Mouse (Mus musculus) left cerebral cortex, postnatal 14 days (tissue): ENCODE results near the gene Pla2g2d. TPM values are rescaled to one million over a fixed set of nuclear protein-coding genes. Genes with fewer than 3 reads are reported as not detected.

Experiments
- DNase-seq, 2 experiments: peaks; one replicate each; pipeline ENCODE4 v3.0.0; 2021 to 2022; ENCODE audit warnings: low spot score in 2 of 2, mixed read lengths in 1 of 2
- intact Hi-C: fragments of 180-260 bp; cut with DNase I; formaldehyde crosslinking; loops from one replicate; pipeline ENCODE4 v1.15.1; 2025
- long read RNA-seq, 2 experiments: library from polyadenylated mRNA; stranded (forward); transcript quantifications; one replicate each; pipeline ENCODE4 v2.0.0; 2021
- total RNA-seq, 2 experiments: library from RNA; stranded (reverse); gene quantifications; 2 replicates each; pipeline ENCODE4 v1.2.3; 2021

The Pla2g2d gene
- total RNA-seq, result under 1 TPM; 0.19 to 0.20 TPM
- long read RNA-seq, experiment 1, partial matches to known transcripts, result 0 of 1 reads
- long read RNA-seq, experiment 1, other reads (novel, unspliced or antisense), result 0 of 1 reads
- long read RNA-seq, experiment 2, result 0 reads

DNA sequence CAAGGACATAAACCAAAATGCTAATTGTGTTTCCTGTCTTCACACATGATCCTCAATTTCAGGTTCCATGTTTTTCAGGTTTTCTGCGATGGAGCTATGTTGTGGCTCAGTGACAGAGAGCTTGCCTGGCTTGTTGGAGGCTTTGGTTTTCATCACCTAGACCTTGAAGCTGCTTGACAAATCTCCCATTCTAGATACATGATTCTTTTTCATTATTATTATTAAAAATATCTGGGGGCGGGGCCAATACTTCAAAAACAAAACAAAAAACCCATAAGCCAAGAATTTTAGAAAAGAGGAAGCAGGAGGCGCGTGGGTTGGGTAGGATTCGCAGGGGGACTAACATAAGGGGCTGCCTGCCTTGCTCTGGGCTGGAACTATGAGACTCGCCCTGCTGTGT lies at the start of gene Pla2g2d:
Gene Pla2g2d, plus strand, starts transcription at position 301 of the 400 bp plus-strand sequence.
- DNase-seq, result no peak
- intact Hi-C loops, result no loop called here

GRCm38 (mm10) chr4:138725751-138726150 lies 49.8 kb upstream of the Pla2g2d start:
- DNase-seq, result no peak
- intact Hi-C loops, result no loop called here

DNA sequence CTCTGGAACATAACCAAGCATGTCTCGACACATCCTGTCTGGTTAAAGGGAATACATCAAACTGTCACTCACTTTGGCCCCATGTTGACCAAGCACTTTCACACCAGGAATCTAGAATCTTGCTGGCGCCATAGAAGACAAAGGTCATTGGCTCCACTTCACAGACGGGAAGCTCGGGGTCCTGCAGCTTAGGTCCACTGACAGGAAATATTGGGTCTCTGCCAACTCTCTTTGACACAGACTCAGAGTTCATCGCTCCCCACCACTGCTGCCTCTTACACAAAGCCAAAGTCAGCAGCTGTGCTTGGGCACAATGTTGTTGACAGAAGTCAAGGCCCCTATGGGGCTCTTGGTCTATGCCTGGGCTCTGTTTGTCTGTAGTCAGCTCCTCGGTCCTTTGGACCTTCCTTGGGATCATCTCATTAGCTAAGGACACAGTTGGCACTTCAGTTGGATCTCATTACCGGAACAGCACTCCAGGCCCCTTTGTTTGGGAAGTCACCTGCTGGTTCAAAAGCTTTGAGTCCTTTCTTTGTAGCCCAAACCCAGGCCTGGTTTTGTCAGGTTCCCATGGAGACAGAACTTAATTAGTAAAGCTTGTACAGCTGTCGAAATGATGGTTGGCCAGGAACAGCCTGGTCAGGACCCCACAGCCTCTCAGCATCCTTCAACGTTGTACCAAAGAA lies 46.4 kb upstream of the Pla2g2d start:
- no peak for DNase-seq
- intact Hi-C loops, result no loop called here

DNA sequence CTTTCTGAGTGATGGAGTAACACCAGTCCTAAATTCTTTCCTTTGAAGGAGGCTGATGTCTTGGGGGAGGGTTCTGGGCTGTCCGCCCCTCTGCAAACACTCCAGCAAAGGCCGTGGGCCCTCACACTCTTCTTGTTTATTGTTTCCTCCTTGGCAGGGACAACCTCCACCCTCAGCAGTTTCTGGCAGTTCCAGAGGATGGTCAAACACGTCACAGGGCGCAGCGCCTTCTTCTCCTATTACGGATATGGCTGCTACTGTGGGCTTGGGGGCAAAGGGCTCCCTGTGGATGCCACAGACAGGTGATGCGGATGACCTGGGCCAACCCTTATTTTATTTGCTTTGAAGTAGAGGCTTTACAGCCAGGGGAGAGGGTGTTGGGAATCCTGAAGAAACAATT lies 41.4 kb upstream of the Pla2g2d start:
- DNase-seq, result no peak
- intact Hi-C loops, result no loop called here

DNA sequence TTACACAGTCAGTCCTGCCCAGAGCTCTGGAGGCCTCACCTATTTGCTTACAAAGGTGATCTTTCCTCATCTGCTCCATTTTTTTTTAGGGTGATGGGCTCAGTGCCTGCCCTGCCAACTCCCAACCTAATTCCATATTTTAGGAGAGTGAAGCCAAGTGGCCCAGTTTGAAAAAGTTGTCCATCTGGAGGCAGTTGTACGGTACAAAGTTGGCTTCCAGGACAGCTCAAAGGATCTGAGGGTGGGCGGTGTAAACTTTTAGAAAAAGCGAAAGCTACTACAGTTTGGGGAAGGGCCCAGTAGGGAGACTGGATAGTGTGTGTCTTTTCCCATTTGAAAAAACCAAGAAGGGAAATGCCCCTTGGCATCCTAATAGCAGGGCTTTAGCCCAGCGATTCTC lies 40.7 kb upstream of the Pla2g2d start:
- intact Hi-C loops, result no loop called here
- DNase-seq, result no peak

GRCm38 (mm10) chr4:138737031-138737430 lies 38.5 kb upstream of the Pla2g2d start, which contains the start of gene Ubxn10:
Gene Ubxn10 (minus strand): TSS chr4:138737167.
- no peak for DNase-seq
- intact Hi-C loops, result no loop called here

GRCm38 (mm10) chr4:138739136-138739851 lies 36.2 kb upstream of the Pla2g2d start:
- no peak for DNase-seq
- intact Hi-C loops, result no loop called here

- DNase-seq, result no peak
- intact Hi-C loops, result loop anchor here (5.0 kb wide), 1 partner anchor 299 kb away; no protein-coding TSS in a partner anchor
These were observed 29.7 kb upstream of the Pla2g2d start for GRCm38 (mm10) chr4:138745884-138746283.

DNA sequence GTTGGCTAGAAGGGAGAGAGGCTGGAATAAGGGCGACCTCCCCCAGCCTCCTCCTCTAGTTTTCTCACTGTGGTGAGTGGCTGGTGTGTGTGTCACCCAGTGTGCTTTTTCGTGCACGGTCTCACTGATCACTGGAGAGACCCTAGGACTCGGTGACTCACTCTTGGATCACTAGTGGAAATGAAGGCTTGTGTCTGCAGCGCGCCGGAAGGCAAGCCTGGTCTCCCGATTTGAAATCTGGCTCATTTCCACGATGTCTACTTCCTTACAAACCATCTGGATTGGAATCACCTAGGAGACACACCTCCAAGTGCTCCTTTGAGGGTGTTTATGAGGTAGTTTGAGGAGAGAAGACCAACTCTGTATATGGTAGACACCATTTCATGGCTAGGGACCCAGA lies 28.7 kb upstream of the Pla2g2d start:
- no peak for DNase-seq
- intact Hi-C loops, result loop anchor here (5.0 kb wide), 1 partner anchor 300 kb away; no protein-coding TSS in a partner anchor

GRCm38 (mm10) chr4:138747851-138748250 lies 27.7 kb upstream of the Pla2g2d start:
- DNase-seq, result peak; percentile 55 to 74
- intact Hi-C loops, result loop anchor here (1.0 to 5.0 kb wide), 4 partner anchors 40 to 301 kb away; no protein-coding TSS in a partner anchor

- intact Hi-C loops, result loop anchor here (1.0 to 5.0 kb wide), 4 partner anchors 40 to 301 kb away; no protein-coding TSS in a partner anchor
- peak; percentile 76 to 80 for DNase-seq
These were observed 27.0 kb upstream of the Pla2g2d start for GRCm38 (mm10) chr4:138748369-138749072.

- intact Hi-C loops, result no loop called here
- DNase-seq, result no peak
These were observed 22.9 kb upstream of the Pla2g2d start for GRCm38 (mm10) chr4:138752603-138753002.

- DNase-seq, result no peak
- intact Hi-C loops, result no loop called here
These were observed 21.9 kb upstream of the Pla2g2d start for GRCm38 (mm10) chr4:138753608-138754007.

- intact Hi-C loops, result no loop called here
- no peak for DNase-seq
These were observed 21.1 kb upstream of the Pla2g2d start for GRCm38 (mm10) chr4:138754432-138754831.

- no peak for DNase-seq
- intact Hi-C loops, result no loop called here
These were observed 20.1 kb upstream of the Pla2g2d start for GRCm38 (mm10) chr4:138755439-138755838.

DNA sequence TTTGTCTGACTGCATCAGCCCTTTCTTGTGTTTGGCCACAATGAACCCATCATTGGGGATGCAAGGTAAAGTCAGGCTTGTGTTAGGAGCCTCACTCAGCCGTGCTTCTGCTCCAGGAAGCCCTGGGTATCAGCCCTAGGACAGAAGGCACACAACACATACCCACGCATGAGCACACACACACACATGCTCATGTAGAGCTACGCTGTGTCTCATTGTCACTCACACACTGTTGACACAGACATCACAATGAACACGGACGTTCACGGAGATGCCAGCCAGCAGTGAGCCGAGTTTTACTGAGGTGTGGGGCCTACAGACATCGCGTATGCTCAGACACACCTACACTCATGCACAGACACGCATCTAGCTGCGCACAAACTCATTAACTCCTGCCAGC lies 19.6 kb upstream of the Pla2g2d start:
- no peak for DNase-seq
- intact Hi-C loops, result no loop called here

DNA sequence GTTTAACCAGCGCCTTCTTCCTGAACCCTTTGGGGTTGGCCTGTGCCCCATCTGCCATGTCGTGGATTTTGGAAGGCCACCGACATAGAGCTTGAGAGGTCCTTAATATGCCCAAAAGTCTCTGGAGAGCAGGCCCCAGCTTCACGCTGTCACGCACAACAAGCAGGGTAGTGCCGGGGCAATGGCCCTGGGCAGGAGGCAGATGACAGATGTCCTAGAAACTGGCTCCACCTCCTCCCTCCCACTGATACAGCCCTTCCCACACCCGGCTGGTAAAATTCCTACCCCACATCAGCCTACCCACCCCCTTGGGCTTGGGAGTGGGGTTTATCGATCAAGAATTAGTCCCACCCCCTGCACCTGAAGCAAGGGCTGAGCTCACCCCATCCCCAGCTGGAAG lies 18.1 kb upstream of the Pla2g2d start, which contains the start of gene Pla2g2f:
Gene Pla2g2f, minus strand, starts transcription at position 211 of the 400 bp plus-strand sequence.
- intact Hi-C loops, result no loop called here
- DNase-seq, result no peak

DNA sequence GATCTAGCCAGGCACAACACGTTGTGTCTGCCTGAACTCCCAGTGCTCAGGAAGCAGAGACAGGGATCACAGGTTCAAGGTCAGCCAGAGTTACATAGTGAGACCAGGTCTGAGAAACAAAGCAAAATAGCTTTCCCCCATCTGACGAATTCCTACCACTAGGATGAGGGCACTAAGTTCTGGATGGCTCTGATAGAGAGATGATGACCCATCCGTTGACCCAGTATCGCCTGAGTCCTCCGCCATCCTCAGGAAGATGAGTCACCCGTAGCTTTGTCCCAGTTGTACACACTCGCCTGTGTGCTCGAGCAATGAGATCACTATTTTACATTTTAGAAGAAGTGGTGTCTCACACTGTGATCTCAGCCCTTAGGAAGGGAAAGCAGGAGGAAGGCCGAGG lies 13.3 kb upstream of the Pla2g2d start:
- DNase-seq, result no peak
- intact Hi-C loops, result no loop called here

DNA sequence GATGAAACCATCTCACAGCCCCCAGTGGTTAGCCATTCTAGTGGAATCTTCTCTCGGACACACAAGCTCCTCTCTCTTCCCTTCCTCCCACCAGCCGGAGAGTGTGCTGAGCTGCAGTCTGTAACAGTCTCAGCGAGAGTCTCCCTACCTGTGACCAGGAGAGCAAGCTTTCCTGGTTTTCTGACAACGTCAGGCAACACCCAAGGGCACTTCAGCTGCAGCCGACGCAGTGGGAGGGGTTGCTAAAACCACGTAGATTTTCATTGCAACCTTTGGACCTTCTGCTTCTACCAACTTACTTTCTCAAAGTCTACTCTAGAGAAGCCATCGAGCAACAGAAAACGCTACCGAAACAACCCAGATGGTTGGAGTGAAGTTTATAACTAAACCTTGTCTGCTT lies 3.6 kb upstream of the Pla2g2d start:
- DNase-seq, result no peak
- intact Hi-C loops, result no loop called here

- no peak for DNase-seq
- intact Hi-C loops, result no loop called here
These were observed 3.1 kb upstream of the Pla2g2d start for GRCm38 (mm10) chr4:138772386-138772785.
